Mouse (Mus musculus): ENCODE measurements around the gene Col6a5. TPM values are rescaled to one million over a fixed set of nuclear protein-coding genes. Genes with fewer than 3 reads are reported as not detected.

Col6a5 gene
- polyA plus RNA-seq, 1 experiment = 0.10 TPM

DNA sequence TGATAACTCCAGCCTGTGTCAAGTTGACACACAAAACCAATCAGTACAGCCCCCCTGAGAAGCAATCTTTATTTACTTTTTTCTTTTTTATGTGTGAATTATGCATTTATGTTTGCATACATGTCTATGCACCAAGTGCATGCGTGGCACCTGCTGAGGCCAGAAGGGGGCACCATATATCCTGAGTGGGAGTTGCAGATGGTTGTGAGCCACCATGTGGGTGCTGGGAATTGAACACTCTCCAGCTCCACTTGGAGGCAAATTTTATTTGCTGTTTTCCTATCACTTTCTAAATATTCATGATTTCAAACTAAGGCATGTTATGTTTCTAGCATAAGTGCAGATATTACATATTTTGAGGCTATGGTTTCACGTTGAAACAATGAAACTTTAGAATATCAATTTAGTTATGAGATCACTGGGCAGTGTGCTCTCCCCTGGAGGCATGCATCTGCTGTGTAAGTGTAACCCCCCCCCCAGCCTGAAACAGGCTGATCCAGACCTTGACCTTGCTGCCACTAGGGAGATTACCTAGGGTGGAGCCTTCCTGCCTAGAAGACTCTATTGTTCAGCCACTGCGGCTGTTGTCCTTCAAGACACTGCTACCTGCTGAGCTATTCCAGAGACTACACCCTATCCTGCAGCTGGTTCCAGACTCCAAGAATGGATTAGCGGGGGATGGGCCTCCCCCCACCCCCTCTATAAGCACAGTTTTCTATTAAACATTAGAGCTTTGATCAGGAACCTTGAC lies 121.9 kb downstream of the Col6a5 start:
- 71% methylated on average over 4 of the region's 4 CpGs for WGBS
- no peak for TF ChIP-seq CTCF (IDR thresholded peaks at IDR 0.05; ENCODE audit: borderline replicate concordance, insufficient read depth, low read depth, low read length)
- no peak for TF ChIP-seq POLR2A (IDR thresholded peaks at IDR 0.05; ENCODE audit: borderline replicate concordance, insufficient read depth, low read length)
- no peak for DNase-seq
- no peak overlapping the region for H3K27ac ChIP-seq (ENCODE audit: insufficient read depth, low read length)
- no peaks in the 10 kb centered on the region for H3K4me1 ChIP-seq (ENCODE audit: control insufficient read depth, insufficient read depth, low read length)
- H3K27me3 ChIP-seq (ENCODE audit: control insufficient read depth, insufficient read depth, low read length) = no peaks in the 10 kb centered on the region
- H3K4me3 ChIP-seq (replicated peaks; ENCODE audit: insufficient read depth, low read depth, low read length) = no peak overlapping the region

DNA sequence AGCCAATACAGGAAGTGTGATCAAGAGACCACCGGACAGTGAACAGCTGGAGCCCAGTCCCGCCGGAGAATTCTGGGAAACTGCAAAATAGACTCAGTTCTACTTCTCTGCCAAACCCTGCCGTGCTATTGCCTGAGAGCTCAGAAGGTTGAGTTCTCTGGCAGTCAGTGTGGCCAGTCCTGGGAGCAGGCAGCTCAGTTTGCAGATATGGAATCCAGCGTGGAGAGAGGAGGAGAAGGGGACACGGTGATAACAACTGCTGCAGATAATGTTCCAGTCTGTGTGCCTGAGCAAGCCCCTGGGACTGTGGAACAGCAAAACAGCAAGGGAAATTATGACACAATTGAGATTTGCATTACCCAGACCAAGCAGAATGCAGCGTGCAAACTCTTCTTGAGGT lies 124.9 kb downstream of the Col6a5 start:
- TF ChIP-seq POLR2A (IDR thresholded peaks at IDR 0.05; ENCODE audit: borderline replicate concordance, insufficient read depth, low read length) (no peak), CTCF (IDR thresholded peaks at IDR 0.05; ENCODE audit: borderline replicate concordance, insufficient read depth, low read depth, low read length) (no peak)
- no peak for DNase-seq
- H3K27ac ChIP-seq (ENCODE audit: insufficient read depth, low read length) = no peak overlapping the region
- no peaks in the 10 kb centered on the region for H3K27me3 ChIP-seq (ENCODE audit: control insufficient read depth, insufficient read depth, low read length)
- H3K4me1 ChIP-seq (ENCODE audit: control insufficient read depth, insufficient read depth, low read length) = no peaks in the 10 kb centered on the region
- WGBS = 22% methylated on average over 7 of the region's 7 CpGs
- H3K4me3 ChIP-seq (replicated peaks; ENCODE audit: insufficient read depth, low read depth, low read length) = no peak overlapping the region

DNA sequence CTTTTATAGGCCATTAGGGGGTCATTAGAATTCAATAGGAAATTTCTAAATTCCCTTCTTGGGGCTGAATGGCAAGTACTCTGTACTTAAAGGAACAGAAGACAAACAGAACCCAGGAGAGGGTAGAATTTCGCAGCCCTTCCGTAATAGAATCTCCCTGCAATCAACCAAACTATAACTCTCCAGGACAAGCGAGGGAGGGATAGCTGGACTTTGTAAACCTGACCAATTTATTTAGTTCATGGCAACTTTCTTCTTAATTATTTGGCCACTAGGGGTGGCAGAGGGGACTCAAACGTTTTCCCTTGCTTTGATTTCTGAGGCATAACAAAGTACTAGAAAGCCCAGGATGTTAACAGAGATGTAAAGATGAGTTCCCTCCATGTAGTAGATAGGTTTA lies 125.6 kb downstream of the Col6a5 start:
- no peaks in the 10 kb centered on the region for H3K27me3 ChIP-seq (ENCODE audit: control insufficient read depth, insufficient read depth, low read length)
- no peak for DNase-seq
- H3K4me1 ChIP-seq (ENCODE audit: control insufficient read depth, insufficient read depth, low read length) = no peaks in the 10 kb centered on the region
- H3K27ac ChIP-seq (ENCODE audit: insufficient read depth, low read length) = no peak overlapping the region
- 52% methylated on average over 4 of the region's 4 CpGs for WGBS
- no peak overlapping the region for H3K4me3 ChIP-seq (replicated peaks; ENCODE audit: insufficient read depth, low read depth, low read length)
- TF ChIP-seq POLR2A (IDR thresholded peaks at IDR 0.05; ENCODE audit: borderline replicate concordance, insufficient read depth, low read length) (no peak), CTCF (IDR thresholded peaks at IDR 0.05; ENCODE audit: borderline replicate concordance, insufficient read depth, low read depth, low read length) (no peak)

DNA sequence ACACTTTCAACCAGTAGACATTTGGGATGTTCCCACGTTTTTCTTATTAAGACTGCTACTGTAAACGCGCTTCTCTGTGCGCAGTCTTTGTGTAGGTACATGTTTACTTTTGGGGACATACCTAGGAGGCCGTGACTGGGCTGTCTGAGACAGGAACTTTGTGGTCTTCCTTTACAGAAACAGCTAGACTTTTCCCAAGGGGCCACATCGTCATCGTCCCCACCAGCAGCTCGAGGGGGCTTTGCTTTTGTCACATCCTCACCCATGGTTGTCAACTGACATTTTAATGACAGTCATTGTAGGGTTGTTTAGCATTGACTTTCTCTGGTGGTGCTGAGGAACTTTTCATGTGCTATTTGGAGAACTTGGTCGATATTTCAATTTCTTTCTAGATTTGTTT lies 129.2 kb downstream of the Col6a5 start:
- H3K4me1 ChIP-seq (ENCODE audit: control insufficient read depth, insufficient read depth, low read length) = no peaks in the 10 kb centered on the region
- no peak overlapping the region for H3K27ac ChIP-seq (ENCODE audit: insufficient read depth, low read length)
- WGBS = 88% methylated on average over 9 of the region's 9 CpGs
- no peak for TF ChIP-seq CTCF (IDR thresholded peaks at IDR 0.05; ENCODE audit: borderline replicate concordance, insufficient read depth, low read depth, low read length)
- no peaks in the 10 kb centered on the region for H3K27me3 ChIP-seq (ENCODE audit: control insufficient read depth, insufficient read depth, low read length)
- no peak for DNase-seq
- no peak overlapping the region for H3K4me3 ChIP-seq (replicated peaks; ENCODE audit: insufficient read depth, low read depth, low read length)

DNA sequence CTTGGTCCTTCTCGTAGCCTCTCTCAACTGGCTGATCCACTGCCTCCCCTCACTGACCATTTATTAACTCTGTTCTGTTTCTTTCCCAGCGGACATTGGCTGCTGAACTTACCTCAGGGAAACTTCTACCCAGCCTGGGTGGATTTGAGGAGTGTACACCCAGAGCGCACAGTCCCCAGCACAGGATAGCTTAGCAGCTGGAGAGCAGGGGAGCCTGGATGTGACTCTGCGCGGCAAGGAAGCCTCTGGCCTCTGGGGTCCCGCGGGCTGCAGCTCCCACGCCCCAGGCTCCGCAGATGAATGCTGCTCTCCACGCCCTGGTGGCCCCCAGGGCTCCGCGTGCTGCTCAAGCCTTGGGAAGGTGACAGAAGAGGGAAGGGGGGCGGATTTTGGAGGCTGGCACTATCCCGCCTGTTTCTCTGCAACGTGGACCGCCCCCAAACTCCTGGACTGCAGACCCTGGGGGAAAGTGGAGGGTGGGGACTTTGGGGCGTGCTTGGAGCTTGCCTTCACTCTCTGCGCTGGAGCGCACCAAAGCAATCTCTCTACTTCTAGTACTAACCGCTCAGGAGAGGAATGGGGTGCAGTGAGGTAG lies 132.6 kb downstream of the Col6a5 start, which contains the start of gene Col6a6:
Gene Col6a6, minus strand, starts transcription at position 370 of the 595 bp plus-strand sequence.
- TF ChIP-seq CTCF (IDR thresholded peaks at IDR 0.05; ENCODE audit: borderline replicate concordance, insufficient read depth, low read depth, low read length) (no peak), POLR2A (IDR thresholded peaks at IDR 0.05; ENCODE audit: borderline replicate concordance, insufficient read depth, low read length) (no peak)
- Histone ChIP-seq H3K4me3 (replicated peaks; ENCODE audit: insufficient read depth, low read depth, low read length) (no peak within 1 kb of the TSS), H3K27ac (ENCODE audit: insufficient read depth, low read length) (no peak within 1 kb of the TSS), H3K27me3 (ENCODE audit: control insufficient read depth, insufficient read depth, low read length) (no peaks in the 10 kb centered on the region), H3K4me1 (ENCODE audit: control insufficient read depth, insufficient read depth, low read length) (no peaks in the 10 kb centered on the region)
- DNase-seq = no peak
- WGBS = 15% methylated on average over 20 of the region's 20 CpGs

DNA sequence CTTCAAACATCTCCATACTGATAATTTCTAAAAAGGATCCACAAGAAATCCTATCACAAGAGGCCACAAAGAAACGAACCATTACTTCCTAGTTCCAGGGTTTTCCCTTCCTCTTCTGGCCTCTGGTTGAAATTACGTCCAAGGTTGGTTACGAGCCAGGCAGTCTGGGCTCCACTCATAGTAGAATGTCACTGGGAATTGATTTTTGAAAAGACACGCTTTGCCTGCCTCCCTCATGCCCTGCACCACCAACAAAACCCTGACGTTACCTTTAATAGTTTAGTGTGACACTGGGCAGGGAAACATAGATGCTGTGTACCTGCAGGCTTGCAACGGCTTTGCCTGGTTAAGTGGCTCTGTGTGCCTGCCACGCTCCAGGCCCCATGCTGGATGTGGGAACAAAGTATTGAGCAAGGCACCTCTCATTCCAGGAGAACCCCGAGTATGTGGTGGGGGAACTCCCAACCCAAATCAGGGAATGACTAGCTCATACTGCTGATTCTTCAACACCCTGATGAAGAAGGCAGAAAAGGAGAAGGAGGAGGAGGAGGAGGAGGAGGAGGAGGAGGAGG lies 133.3 kb downstream of the Col6a5 start:
- Histone ChIP-seq H3K4me1 (ENCODE audit: control insufficient read depth, insufficient read depth, low read length) (no peaks in the 10 kb centered on the region), H3K27me3 (ENCODE audit: control insufficient read depth, insufficient read depth, low read length) (no peaks in the 10 kb centered on the region), H3K4me3 (replicated peaks; ENCODE audit: insufficient read depth, low read depth, low read length) (no peak overlapping the region), H3K27ac (ENCODE audit: insufficient read depth, low read length) (no peak overlapping the region)
- DNase-seq = no peak
- TF ChIP-seq CTCF (IDR thresholded peaks at IDR 0.05; ENCODE audit: borderline replicate concordance, insufficient read depth, low read depth, low read length) (no peak), POLR2A (IDR thresholded peaks at IDR 0.05; ENCODE audit: borderline replicate concordance, insufficient read depth, low read length) (no peak)
- WGBS = 28% methylated on average over 8 of the region's 8 CpGs

DNA sequence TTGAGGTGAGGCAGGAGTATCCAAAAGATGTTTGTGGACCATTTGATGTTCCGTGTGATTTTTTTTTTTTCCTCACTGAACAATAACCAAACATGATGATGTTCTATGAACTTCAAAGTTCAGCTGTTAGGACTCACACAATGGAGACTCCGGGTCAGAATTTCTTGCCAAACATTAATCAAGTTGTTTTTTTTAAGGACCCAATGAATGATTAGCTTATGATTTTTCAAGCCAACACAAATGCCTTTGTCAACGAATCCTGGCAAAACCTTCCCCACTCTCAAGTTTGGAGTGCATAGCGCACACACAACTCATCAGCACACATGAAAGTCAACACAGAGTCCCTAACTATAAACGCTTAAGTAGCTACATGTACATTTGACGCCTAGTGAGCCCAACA lies 139.7 kb downstream of the Col6a5 start:
- Histone ChIP-seq H3K27me3 (ENCODE audit: control insufficient read depth, insufficient read depth, low read length) (no peaks in the 10 kb centered on the region; the same call in 1 of the 2 replicates), H3K4me3 (replicated peaks; ENCODE audit: insufficient read depth, low read depth, low read length) (no peak overlapping the region), H3K4me1 (ENCODE audit: control insufficient read depth, insufficient read depth, low read length) (no peaks in the 10 kb centered on the region), H3K27ac (ENCODE audit: insufficient read depth, low read length) (no peak overlapping the region)
- DNase-seq = no peak
- TF ChIP-seq CTCF (IDR thresholded peaks at IDR 0.05; ENCODE audit: borderline replicate concordance, insufficient read depth, low read depth, low read length) (no peak), POLR2A (IDR thresholded peaks at IDR 0.05; ENCODE audit: borderline replicate concordance, insufficient read depth, low read length) (no peak)
- 77% methylated on average over 6 of the region's 6 CpGs for WGBS
